8 mouse cellular contexts compared by ENCODE assay signal in genomic region chr10:80147146-80147718, GRCm38 (mm10). TPM values are rescaled to one million over a fixed set of nuclear protein-coding genes. Genes with fewer than 3 reads are reported as not detected.
DNase-seq lines count a peak whose midpoint lies in the region; ATAC-seq and TF ChIP-seq lines count a peak whose summit lies in the region.

No protein-coding gene starts in this region.

- intact Hi-C loops in left cerebral cortex, adult 2 months (cut with DNase I): no loop called here
- intact Hi-C loops in left cerebral cortex, postnatal 36 days (cut with DNase I): no loop called here

- H3K4me1 ChIP-seq in embryonic facial prominence, embryonic 11.5 days (ENCODE audit: control insufficient read depth, insufficient read depth, low read length): no peaks in the 10 kb centered on the region; the same call in 1 of the 2 replicates
- H3K4me1 ChIP-seq in hindbrain, embryonic 13.5 days (replicated peaks): peaks cover 61% of the 10 kb centered on the region
- peaks cover 78% of the 10 kb centered on the region for H3K4me1 ChIP-seq in liver, embryonic 16.5 days (ENCODE audit: control insufficient read depth, low read depth, low read length)

- TF ChIP-seq CTCF in left cerebral cortex, adult 2 months (IDR thresholded peaks at IDR 0.05): no peak

- no peak overlapping the region; the same call in 1 of the 2 replicates for H3K9ac ChIP-seq in embryonic facial prominence, embryonic 11.5 days (replicated peaks; ENCODE audit: low read length)
- H3K9ac ChIP-seq in hindbrain, embryonic 13.5 days: peak overlapping the region; percentile 99
- peak overlapping the region; percentile 88 for H3K9ac ChIP-seq in liver, embryonic 16.5 days (ENCODE audit: low read depth, low read length)

- H3K4me2 ChIP-seq in embryonic facial prominence, embryonic 11.5 days (ENCODE audit: low read depth, low read length): no peak overlapping the region
- peak overlapping the region; percentile 68 for H3K4me2 ChIP-seq in hindbrain, embryonic 13.5 days
- peak overlapping the region; percentile 98 for H3K4me2 ChIP-seq in liver, embryonic 16.5 days (ENCODE audit: low read depth, low read length)

- no peak for ATAC-seq in embryonic facial prominence, embryonic 11.5 days (replicated peaks; ENCODE audit: insufficient number of reproducible peaks, low FRiP score, low TSS enrichment, low read depth)
- ATAC-seq in hindbrain, embryonic 13.5 days (ENCODE audit: low FRiP score): no peak
- ATAC-seq in liver, embryonic 16.5 days (ENCODE audit: low read depth): no peak

- H3K9me3 ChIP-seq in embryonic facial prominence, embryonic 11.5 days (replicated peaks; ENCODE audit: control insufficient read depth, low read length): no peaks in the 10 kb centered on the region
- H3K9me3 ChIP-seq in hindbrain, embryonic 13.5 days: no peaks in the 10 kb centered on the region
- H3K9me3 ChIP-seq in liver, embryonic 16.5 days (replicated peaks; ENCODE audit: control insufficient read depth, low read length): no peaks in the 10 kb centered on the region

- peaks cover 17% of the 10 kb centered on the region for H3K36me3 ChIP-seq in embryonic facial prominence, embryonic 11.5 days (replicated peaks; ENCODE audit: control insufficient read depth, insufficient read depth, low read depth, low read length)
- H3K36me3 ChIP-seq in hindbrain, embryonic 13.5 days: peaks cover 44% of the 10 kb centered on the region
- H3K36me3 ChIP-seq in liver, embryonic 16.5 days (ENCODE audit: control insufficient read depth, insufficient read depth): peaks cover 24% of the 10 kb centered on the region

- H3K27me3 ChIP-seq in embryonic facial prominence, embryonic 11.5 days (ENCODE audit: control insufficient read depth, insufficient read depth, low read length): no peaks in the 10 kb centered on the region
- H3K27me3 ChIP-seq in hindbrain, embryonic 13.5 days: no peaks in the 10 kb centered on the region
- no peaks in the 10 kb centered on the region for H3K27me3 ChIP-seq in liver, embryonic 16.5 days (ENCODE audit: control insufficient read depth, insufficient read depth, low read depth, low read length)

- H3K4me3 ChIP-seq in left cerebral cortex, adult 2 months: peak overlapping the region; percentile 95
- H3K4me3 ChIP-seq in embryonic facial prominence, embryonic 11.5 days (ENCODE audit: low read depth, low read length): peak overlapping the region; percentile 100; the same call in 1 of the 2 replicates
- peak overlapping the region; percentile 97 for H3K4me3 ChIP-seq in hindbrain, embryonic 13.5 days
- H3K4me3 ChIP-seq in liver, embryonic 16.5 days (ENCODE audit: low read depth, low read length): peak overlapping the region; percentile 93

- peak overlapping the region; percentile 100 for H3K27ac ChIP-seq in left cerebral cortex, adult 2 months
- H3K27ac ChIP-seq in embryonic facial prominence, embryonic 11.5 days (replicated peaks; ENCODE audit: low read depth, low read length): peak overlapping the region; percentile 99; the same call in 1 of the 2 replicates
- peak overlapping the region; percentile 100 for H3K27ac ChIP-seq in hindbrain, embryonic 13.5 days
- peak overlapping the region; percentile 99 for H3K27ac ChIP-seq in liver, embryonic 16.5 days (ENCODE audit: low read length)

- WGBS in embryonic facial prominence, embryonic 11.5 days: 84% methylated on average over 5 of the region's 5 CpGs
- WGBS in hindbrain, embryonic 13.5 days: 74% methylated on average over 5 of the region's 5 CpGs
- WGBS in liver, embryonic 16.5 days (ENCODE audit: insufficient replicate concordance): 25% methylated on average over 5 of the region's 5 CpGs

- peak in 1 of 2 experiments; percentile 24 for DNase-seq in left cerebral cortex, adult 2 months (ENCODE audit: extremely low spot score in 1 of 2, low spot score in 2 of 2)
- no peak for DNase-seq in left cerebral cortex, adult 9 months (ENCODE audit: low spot score in 2 of 2)
- no peak for DNase-seq in embryonic facial prominence, embryonic 11.5 days (ENCODE audit: low spot score)
- no peak for DNase-seq in natural killer cell, adult 2 months (ENCODE audit: low spot score in 2 of 2)
- no peak for DNase-seq in urinary bladder, adult 18-20 months (ENCODE audit: low spot score in 2 of 2)
- no peak for DNase-seq in left cerebral cortex, postnatal 36 days (ENCODE audit: low spot score in 2 of 2)

RNA-seq across cellular contexts. Expression of gene Midn, which starts 0.8 kb away (rescaled TPM):
- total RNA-seq in left cerebral cortex, adult 2 months (2021): 100 to 1,000 TPM in 1 of 2 experiments, 10 to 100 TPM in 1; 80.7 to 127 TPM
- polyA plus RNA-seq in embryonic facial prominence, embryonic 11.5 days (2014; fragmentation: Nextera tagmentation; extraction: Ambion mirVana): 60.3 and 62.1 TPM in 2 replicates
- polyA plus RNA-seq in hindbrain, embryonic 13.5 days (2015; fragmentation: Nextera tagmentation; extraction: Ambion mirVana): 32.4 and 34.7 TPM in 2 replicates
- 2.3 and 2.6 TPM in 2 replicates for polyA plus RNA-seq in liver, embryonic 16.5 days (2015; fragmentation: Nextera tagmentation; extraction: Ambion mirVana)
- 10 to 100 TPM; 76.2 to 78.8 TPM for total RNA-seq in left cerebral cortex, postnatal 36 days (2021)

RNA-seq across cellular contexts. Expression of gene Cbarp, which starts 6.6 kb away (rescaled TPM):
- 100 to 1,000 TPM; 431 to 456 TPM for total RNA-seq in left cerebral cortex, adult 2 months (2021)
- 6.8 and 9.0 TPM in 2 replicates for polyA plus RNA-seq in embryonic facial prominence, embryonic 11.5 days (2014; fragmentation: Nextera tagmentation; extraction: Ambion mirVana)
- 57.4 and 59.2 TPM in 2 replicates for polyA plus RNA-seq in hindbrain, embryonic 13.5 days (2015; fragmentation: Nextera tagmentation; extraction: Ambion mirVana)
- 0.44 and 0.65 TPM in 2 replicates for polyA plus RNA-seq in liver, embryonic 16.5 days (2015; fragmentation: Nextera tagmentation; extraction: Ambion mirVana)
- 100 to 1,000 TPM; 431 to 463 TPM for total RNA-seq in left cerebral cortex, postnatal 36 days (2021)

RNA-seq across cellular contexts. Expression of gene Atp5d, which starts 8.8 kb away (rescaled TPM):
- 100 to 1,000 TPM; 356 to 366 TPM for total RNA-seq in left cerebral cortex, adult 2 months (2021)
- 360 and 371 TPM in 2 replicates for polyA plus RNA-seq in embryonic facial prominence, embryonic 11.5 days (2014; fragmentation: Nextera tagmentation; extraction: Ambion mirVana)
- polyA plus RNA-seq in hindbrain, embryonic 13.5 days (2015; fragmentation: Nextera tagmentation; extraction: Ambion mirVana): 434 and 449 TPM in 2 replicates
- polyA plus RNA-seq in liver, embryonic 16.5 days (2015; fragmentation: Nextera tagmentation; extraction: Ambion mirVana): 288 and 309 TPM in 2 replicates
- total RNA-seq in left cerebral cortex, postnatal 36 days (2021): 100 to 1,000 TPM; 334 to 384 TPM

RNA-seq across cellular contexts. Expression of gene Cirbp, which starts 18.6 kb away (rescaled TPM):
- 10 to 100 TPM; 75.8 to 93.0 TPM for total RNA-seq in left cerebral cortex, adult 2 months (2021)
- polyA plus RNA-seq in embryonic facial prominence, embryonic 11.5 days (2014; fragmentation: Nextera tagmentation; extraction: Ambion mirVana): 74.0 and 77.8 TPM in 2 replicates
- 364 and 409 TPM in 2 replicates for polyA plus RNA-seq in hindbrain, embryonic 13.5 days (2015; fragmentation: Nextera tagmentation; extraction: Ambion mirVana)
- 13.8 and 14.2 TPM in 2 replicates for polyA plus RNA-seq in liver, embryonic 16.5 days (2015; fragmentation: Nextera tagmentation; extraction: Ambion mirVana)
- total RNA-seq in left cerebral cortex, postnatal 36 days (2021): 10 to 100 TPM; 94.7 to 96.7 TPM

RNA-seq across cellular contexts. Expression of gene 1600002K03Rik, which starts 25.5 kb away (rescaled TPM):
- total RNA-seq in left cerebral cortex, adult 2 months (2021): 1 to 10 TPM; 6.0 to 8.1 TPM
- polyA plus RNA-seq in embryonic facial prominence, embryonic 11.5 days (2014; fragmentation: Nextera tagmentation; extraction: Ambion mirVana): 6.0 and 6.8 TPM in 2 replicates
- 11.9 and 14.1 TPM in 2 replicates for polyA plus RNA-seq in hindbrain, embryonic 13.5 days (2015; fragmentation: Nextera tagmentation; extraction: Ambion mirVana)
- 8.4 and 8.7 TPM in 2 replicates for polyA plus RNA-seq in liver, embryonic 16.5 days (2015; fragmentation: Nextera tagmentation; extraction: Ambion mirVana)
- 1 to 10 TPM; 7.5 to 7.6 TPM for total RNA-seq in left cerebral cortex, postnatal 36 days (2021)
